Comparison of ENCODE assay signal across 9 mouse cellular contexts in the genomic region with DNA sequence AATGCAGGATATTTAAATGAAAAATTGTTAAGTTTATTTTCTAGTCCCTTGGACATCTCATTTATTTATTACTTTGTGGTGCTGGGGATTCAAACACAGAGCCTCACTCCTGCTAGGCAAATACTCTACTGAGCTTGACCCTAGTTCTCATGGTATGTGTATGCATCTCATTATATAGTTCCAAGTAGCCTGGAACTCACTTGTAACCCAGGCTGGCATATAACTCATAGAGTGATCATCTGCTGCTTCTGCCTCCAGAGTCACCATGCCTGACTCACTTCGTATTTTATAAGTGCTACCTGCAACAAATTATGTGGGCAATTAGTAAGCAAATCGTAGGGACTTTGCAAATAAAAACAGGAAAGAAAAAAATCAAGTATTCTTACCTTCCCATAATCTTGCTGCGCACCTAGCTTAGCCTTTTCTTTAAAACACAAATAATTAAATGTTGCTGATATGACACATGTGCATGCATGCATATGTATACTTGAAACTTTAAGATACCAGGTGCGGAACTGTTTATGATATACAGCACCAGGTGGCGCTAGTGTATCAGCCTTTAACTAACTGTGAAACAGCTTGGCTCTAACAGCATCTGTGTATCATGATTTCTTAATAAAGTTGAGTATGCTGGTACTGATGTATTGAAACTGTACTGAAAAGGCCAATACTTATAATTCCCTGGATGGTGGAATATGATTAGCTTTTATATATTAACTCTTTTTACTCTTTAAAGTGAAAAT. TPM values are rescaled to one million over a fixed set of nuclear protein-coding genes. Genes with fewer than 3 reads are reported as not detected.
DNase-seq lines count a peak whose midpoint lies in the region; ATAC-seq and TF ChIP-seq lines count a peak whose summit lies in the region.
"Had no signal": no experiment of that assay in that cellular context is flagged by ENCODE, and none has a peak within 500 bp of the region (broad histone marks: within the 10 kb centered on the region; RNA-seq: fewer than 3 reads in every experiment).

No protein-coding gene starts in this region.

- H3K9ac ChIP-seq in CH12.LX (ENCODE audit: insufficient read depth, low read depth), result no peak overlapping the region
- no peak overlapping the region for H3K9ac ChIP-seq in liver, embryonic 16.5 days (ENCODE audit: low read depth, low read length)

- peak; percentile 47; the same call in 1 of the 2 replicates for ATAC-seq in liver, embryonic 16.5 days (ENCODE audit: low read depth)

- peak; percentile 87 for DNase-seq in CH12.LX (ENCODE audit: extremely low read depth)
- DNase-seq in adrenal gland, adult 2 months, result peak; percentile 61
- peak; percentile 64 for DNase-seq in embryo, embryonic 11.5 days (ENCODE audit: low read depth, low spot score)
- peak; percentile 74 to 80 for DNase-seq in heart, postnatal 10 days
- DNase-seq in kidney, postnatal 4 days, result peak; percentile 72 to 79
- peak; percentile 53 for DNase-seq in ovary, postnatal 14 days (ENCODE audit: low spot score)
- peak; percentile 69 for DNase-seq in thymus, postnatal 14 days

- peak; percentile 26 to 97; a peak in 3 of 4 replicates for TF ChIP-seq CTCF in CH12.LX (conservative IDR thresholded peaks at IDR 0.05 in 1 of 2, IDR thresholded peaks at IDR 0.05 in 1 of 2; ENCODE audit: low read depth in 2 of 2, low read length in 2 of 2)

- TF ChIP-seq POLR2A in CH12.LX (IDR thresholded peaks at IDR 0.05; ENCODE audit: low read depth, low read length), result no peak

- H3K4me1 ChIP-seq in CH12.LX (ENCODE audit: control insufficient read depth in 1 of 2, insufficient read depth in 2 of 2), result peaks cover 0 to 8% of the 10 kb centered on the region in 2 experiments; a peak in 2 of 4 replicates
- H3K4me1 ChIP-seq in liver, embryonic 16.5 days (ENCODE audit: control insufficient read depth, low read depth, low read length), result no peaks in the 10 kb centered on the region

- peak; percentile 99 for TF ChIP-seq RAD21 in CH12.LX (IDR thresholded peaks at IDR 0.05; ENCODE audit: low read depth, low read length)

- no peak for TF ChIP-seq EP300 in CH12.LX (IDR thresholded peaks at IDR 0.05; ENCODE audit: low read length)

- intact Hi-C loops in heart, postnatal 10 days (cut with DNase I), result loop anchor here (1.0 kb wide), 2 partner anchors 37 to 50 kb away; no protein-coding TSS in a partner anchor

- H3K36me3 ChIP-seq in CH12.LX (replicated peaks in 1 of 2; ENCODE audit: control insufficient read depth in 1 of 2, insufficient read depth in 1 of 2, low read length in 1 of 2), result no peaks in the 10 kb centered on the region
- no peaks in the 10 kb centered on the region for H3K36me3 ChIP-seq in liver, embryonic 16.5 days (ENCODE audit: control insufficient read depth, insufficient read depth)

- in situ Hi-C loops in CH12.LX (cut with MboI; ENCODE audit: low pct_ligation_motif_present, low pct_unique_long_range_greater_than_20kb, low sequenced_read_pairs), result loop anchor here (10.0 kb wide), 1 partner anchor 68 kb away; a partner anchor contains a TSS

- H3K4me2 ChIP-seq in CH12.LX (ENCODE audit: insufficient read depth, low read depth, poor library complexity, severe bottlenecking), result no peak overlapping the region
- H3K4me2 ChIP-seq in liver, embryonic 16.5 days (ENCODE audit: low read depth, low read length), result no peak overlapping the region

- dilution Hi-C loops in CH12.LX (cut with MboI; ENCODE audit: extremely low pct_ligation_motif_present, extremely low pct_unique_long_range_greater_than_20kb, low sequenced_read_pairs), result no loop called here

- WGBS in liver, embryonic 16.5 days (ENCODE audit: insufficient replicate concordance), result 26% methylated on average over 5 of the region's 5 CpGs

- no peak overlapping the region for H3K27ac ChIP-seq in CH12.LX (ENCODE audit: insufficient read depth, low read depth)
- H3K27ac ChIP-seq in liver, embryonic 16.5 days (ENCODE audit: low read length), result no peak overlapping the region

- H3K79me2 ChIP-seq in CH12.LX (replicated peaks; ENCODE audit: control insufficient read depth, extremely low read depth, insufficient read depth, poor library complexity, severe bottlenecking), result no peaks in the 10 kb centered on the region

- H3K27me3 ChIP-seq in CH12.LX (replicated peaks), result no peaks in the 10 kb centered on the region
- H3K27me3 ChIP-seq in liver, embryonic 16.5 days (ENCODE audit: control insufficient read depth, insufficient read depth, low read depth, low read length), result no peaks in the 10 kb centered on the region

- H3K4me3 ChIP-seq in CH12.LX (replicated peaks in 1 of 3; ENCODE audit: low read depth in 2 of 3, low read length in 2 of 3, poor library complexity in 1 of 3), result no peak overlapping the region
- H3K4me3 ChIP-seq in liver, embryonic 16.5 days (ENCODE audit: low read depth, low read length), result no peak overlapping the region

- no peaks in the 10 kb centered on the region for H3K9me3 ChIP-seq in CH12.LX (replicated peaks; ENCODE audit: low read length)
- H3K9me3 ChIP-seq in liver, embryonic 16.5 days (replicated peaks; ENCODE audit: control insufficient read depth, low read length), result no peaks in the 10 kb centered on the region

TF ChIP-seq in CH12.LX, 34 proteins besides CTCF, POLR2A, EP300 and RAD21 (continues in another document):
- TF ChIP-seq JUND (conservative IDR thresholded peaks at IDR 0.05; ENCODE audit: low read depth, low read length) (0 out of 2 replicates have a peak, but pooled peaks have one; percentile 42), ZC3H11A (IDR thresholded peaks at IDR 0.05; ENCODE audit: low read depth, low read length) (peak; percentile 89), MXI1 (IDR thresholded peaks at IDR 0.05; ENCODE audit: low read depth, low read length) (no peak; the same call in 1 of the 2 replicates), SIN3A (IDR thresholded peaks at IDR 0.05; ENCODE audit: low read length) (peak; percentile 60; the same call in 1 of the 2 replicates), GABPA (IDR thresholded peaks at IDR 0.05; ENCODE audit: insufficient replicate concordance, low read depth, low read length) (no peak), USF2 (conservative IDR thresholded peaks at IDR 0.05; ENCODE audit: low read depth, low read length) (no peak), SMC3 (IDR thresholded peaks at IDR 0.05; ENCODE audit: low read depth, low read length) (peak; percentile 98), KAT2A (IDR thresholded peaks at IDR 0.05; ENCODE audit: insufficient replicate concordance, low read length) (no peak), RCOR1 (conservative IDR thresholded peaks at IDR 0.05; ENCODE audit: low read depth, low read length) (no peak), MEF2A (IDR thresholded peaks at IDR 0.05; ENCODE audit: borderline replicate concordance, low read depth, low read length) (no peak), ZMIZ1 (IDR thresholded peaks at IDR 0.05; ENCODE audit: low read depth, low read length) (no peak), MAZ (IDR thresholded peaks at IDR 0.05; ENCODE audit: low read depth, low read length) (no peak), TCF12 (IDR thresholded peaks at IDR 0.05; ENCODE audit: low read depth, low read length) (no peak), ELF1 (IDR thresholded peaks at IDR 0.05; ENCODE audit: low read depth, low read length) (peak; percentile 53), ETS1 (conservative IDR thresholded peaks at IDR 0.05; ENCODE audit: low read depth, low read length) (no peak; the same call in 1 of the 2 replicates), USF1 (IDR thresholded peaks at IDR 0.05; ENCODE audit: low read depth, low read length) (no peak), HCFC1 (IDR thresholded peaks at IDR 0.05; ENCODE audit: low read depth, low read length) (no peak), NRF1 (IDR thresholded peaks at IDR 0.05; ENCODE audit: low read depth, low read length) (no peak), E2F4 (IDR thresholded peaks at IDR 0.05; ENCODE audit: insufficient replicate concordance, low read depth, low read length) (0 out of 2 replicates have a peak, but pooled peaks have one; percentile 29), JUN (IDR thresholded peaks at IDR 0.05; ENCODE audit: insufficient read depth, low read depth, low read length) (no peak)

RNA-seq across cellular contexts. Expression of a gene that starts 15.1 kb away (rescaled TPM):
- total RNA-seq in CH12.LX (2012; rRNA removed) (not detected in 2 replicates), CH12.LX (2014; rRNA removed) (not detected in 2 replicates)
- polyA plus RNA-seq in CH12.LX (2012; ENCODE audit: insufficient read length, low read depth), result not detected in 2 replicates
- total RNA-seq in adrenal gland, adult 2 months (2021), result not detected
- polyA plus RNA-seq in adrenal gland, adult 2 months (2012; rRNA removed), result not detected in 2 replicates
- total RNA-seq in heart, postnatal 10 days (2021), result not detected
- polyA plus RNA-seq in liver, embryonic 16.5 days (2015; fragmentation: Nextera tagmentation; extraction: Ambion mirVana), result not detected in 2 replicates
- total RNA-seq: gastrocnemius, postnatal 4 days had no signal

RNA-seq across cellular contexts. Expression of a gene that starts 19.0 kb away (rescaled TPM):
- total RNA-seq in CH12.LX (2012; rRNA removed) (not detected in 2 replicates), CH12.LX (2014; rRNA removed) (not detected in 2 replicates)
- polyA plus RNA-seq in CH12.LX (2012; ENCODE audit: insufficient read length, low read depth), result not detected in 2 replicates
- total RNA-seq in adrenal gland, adult 2 months (2021), result under 1 TPM; 0.24 to 0.26 TPM
- polyA plus RNA-seq in adrenal gland, adult 2 months (2012; rRNA removed), result not detected in 2 replicates
- under 1 TPM; 0.17 TPM for total RNA-seq in heart, postnatal 10 days (2021)
- polyA plus RNA-seq in liver, embryonic 16.5 days (2015; fragmentation: Nextera tagmentation; extraction: Ambion mirVana), result 0.09 TPM in 1 of 2 replicates, not detected in the other
- total RNA-seq: gastrocnemius, postnatal 4 days had no signal

RNA-seq across cellular contexts. Expression of a gene that starts 23.4 kb away (rescaled TPM):
- total RNA-seq in CH12.LX (2012; rRNA removed) (not detected in 2 replicates), CH12.LX (2014; rRNA removed) (not detected in 2 replicates)
- polyA plus RNA-seq in CH12.LX (2012; ENCODE audit: insufficient read length, low read depth), result not detected in 2 replicates
- not detected for total RNA-seq in adrenal gland, adult 2 months (2021)
- polyA plus RNA-seq in adrenal gland, adult 2 months (2012; rRNA removed), result not detected in 2 replicates
- not detected for total RNA-seq in heart, postnatal 10 days (2021)
- not detected in 2 replicates for polyA plus RNA-seq in liver, embryonic 16.5 days (2015; fragmentation: Nextera tagmentation; extraction: Ambion mirVana)
- total RNA-seq: gastrocnemius, postnatal 4 days had no signal

RNA-seq across cellular contexts. Expression of a gene that starts 30.9 kb away (rescaled TPM):
- total RNA-seq in CH12.LX (2012; rRNA removed) (0.38 and 0.55 TPM in 2 replicates), CH12.LX (2014; rRNA removed) (not detected in 2 replicates)
- not detected in 2 replicates for polyA plus RNA-seq in CH12.LX (2012; ENCODE audit: insufficient read length, low read depth)
- not detected for total RNA-seq in adrenal gland, adult 2 months (2021)
- not detected in 2 replicates for polyA plus RNA-seq in adrenal gland, adult 2 months (2012; rRNA removed)
- not detected for total RNA-seq in heart, postnatal 10 days (2021)
- 1.7 and 2.0 TPM in 2 replicates for polyA plus RNA-seq in liver, embryonic 16.5 days (2015; fragmentation: Nextera tagmentation; extraction: Ambion mirVana)
- total RNA-seq: gastrocnemius, postnatal 4 days had no signal

RNA-seq across cellular contexts. Expression of a gene that starts 47.7 kb away (rescaled TPM):
- total RNA-seq in CH12.LX (2012; rRNA removed), result not detected in 2 replicates
- total RNA-seq in CH12.LX (2014; rRNA removed), result not detected in 2 replicates
- polyA plus RNA-seq in CH12.LX (2012; ENCODE audit: insufficient read length, low read depth), result not detected in 2 replicates
- under 1 TPM in 1 of 2 experiments, not detected in 1; 0.06 TPM for total RNA-seq in adrenal gland, adult 2 months (2021)
- polyA plus RNA-seq in adrenal gland, adult 2 months (2012; rRNA removed), result not detected in 2 replicates
- total RNA-seq in heart, postnatal 10 days (2021), result not detected
- polyA plus RNA-seq in liver, embryonic 16.5 days (2015; fragmentation: Nextera tagmentation; extraction: Ambion mirVana), result not detected in 2 replicates
- total RNA-seq: gastrocnemius, postnatal 4 days had no signal
